Mouse (Mus musculus) adrenal gland, postnatal 4 days (tissue): ENCODE data around the gene Aim2. TPM values are rescaled to one million over a fixed set of nuclear protein-coding genes. Genes with fewer than 3 reads are reported as not detected.

Source experiments
- DNase-seq, 2 experiments: peaks; one replicate each; pipeline ENCODE4 v3.0.0; 2021 to 2022; ENCODE audit warnings: low spot score in 2 of 2, mixed read lengths in 2 of 2
- total RNA-seq, 2 experiments: library from RNA; stranded (reverse); gene quantifications; 2 replicates each; pipeline ENCODE4 v1.2.3; 2021

The Aim2 gene
- total RNA-seq, 2 experiments from 2014 or later = 2.3 to 2.7 TPM

DNA sequence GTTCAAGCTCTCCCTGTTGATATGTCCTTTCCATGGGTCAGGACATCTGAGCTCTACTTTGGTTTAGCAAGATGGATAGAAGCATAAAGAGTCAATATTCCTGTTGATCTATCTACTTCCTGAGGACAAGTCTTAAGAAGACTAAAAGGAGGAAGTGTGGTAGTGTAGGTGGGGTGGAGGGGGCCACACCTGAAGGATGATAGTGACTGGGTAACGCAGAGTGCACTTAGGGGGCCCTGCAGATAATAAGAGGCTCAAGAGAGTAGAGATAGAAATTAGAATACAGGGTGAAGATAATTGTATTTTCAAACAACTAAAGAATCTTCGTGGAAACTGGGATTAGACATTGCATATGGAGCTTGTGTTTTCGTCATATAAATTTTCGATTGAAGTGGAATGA lies 5.6 kb upstream of the Aim2 start:
- DNase-seq = no peak

GRCm38 (mm10) chr1:173348527-173348926 lies 2.2 kb upstream of the Aim2 start:
- no peak for DNase-seq

- no peak for DNase-seq
These were observed 1.5 kb upstream of the Aim2 start for GRCm38 (mm10) chr1:173349192-173349591.

- DNase-seq = no peak
These were observed 733 bp upstream of the Aim2 start for GRCm38 (mm10) chr1:173349946-173350345.

GRCm38 (mm10) chr1:173355107-173355846 lies 4.6 kb downstream of the Aim2 start:
- no peak for DNase-seq

- DNase-seq = no peak
These were observed 6.0 kb downstream of the Aim2 start for GRCm38 (mm10) chr1:173356699-173357098.

DNA sequence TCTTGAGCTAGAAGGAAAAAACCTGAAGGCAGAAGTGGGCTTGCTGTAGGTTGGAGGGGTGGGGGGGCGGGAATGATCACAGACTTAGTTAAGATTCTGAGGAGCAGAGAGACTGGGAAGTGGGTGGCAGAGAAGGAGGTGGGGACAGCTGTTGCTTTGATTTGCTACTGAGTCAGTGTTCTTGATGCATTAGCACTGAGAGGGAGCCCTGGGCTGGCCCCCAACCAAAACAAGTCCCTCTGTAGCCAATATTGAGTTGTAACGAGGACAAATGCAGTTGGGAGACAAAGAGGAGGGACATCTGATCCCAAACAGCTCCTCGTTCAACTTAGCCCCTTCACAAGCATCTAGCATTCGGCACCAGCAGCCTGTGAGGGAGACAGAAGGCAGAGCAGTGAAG lies 7.1 kb downstream of the Aim2 start:
- DNase-seq = no peak

DNA sequence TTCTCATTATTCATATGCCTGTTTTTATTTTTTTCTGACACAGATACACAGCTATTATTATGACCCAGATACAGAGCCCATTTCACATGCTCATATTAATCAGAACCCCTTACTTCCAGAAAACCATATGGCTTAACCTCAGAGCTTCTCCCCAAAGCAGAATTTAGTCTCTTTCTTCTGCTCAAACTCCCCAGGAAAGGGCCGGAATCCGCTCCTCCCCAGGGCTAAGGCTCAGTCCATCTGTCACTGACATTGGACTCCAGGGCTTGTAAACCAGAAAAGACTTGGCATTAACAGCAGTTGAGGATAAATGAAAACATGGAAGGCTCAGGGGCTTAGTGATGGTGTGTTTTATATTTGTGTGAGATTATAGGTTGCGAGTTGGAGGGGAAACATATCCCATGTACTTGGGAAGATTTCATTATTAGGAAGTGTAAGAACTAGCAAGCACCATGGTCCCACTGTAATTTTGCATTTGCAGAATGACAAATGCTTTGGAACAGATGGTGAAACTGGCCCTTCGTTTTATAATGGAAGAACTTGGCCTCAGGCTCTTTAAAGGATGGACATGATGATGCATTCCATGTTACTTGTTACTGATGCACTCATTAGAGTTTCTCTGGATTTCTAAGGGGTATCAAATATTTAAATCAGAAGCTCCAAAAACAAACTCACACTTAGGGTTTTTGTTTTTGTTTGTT lies 9.1 kb downstream of the Aim2 start:
- DNase-seq = no peak

DNA sequence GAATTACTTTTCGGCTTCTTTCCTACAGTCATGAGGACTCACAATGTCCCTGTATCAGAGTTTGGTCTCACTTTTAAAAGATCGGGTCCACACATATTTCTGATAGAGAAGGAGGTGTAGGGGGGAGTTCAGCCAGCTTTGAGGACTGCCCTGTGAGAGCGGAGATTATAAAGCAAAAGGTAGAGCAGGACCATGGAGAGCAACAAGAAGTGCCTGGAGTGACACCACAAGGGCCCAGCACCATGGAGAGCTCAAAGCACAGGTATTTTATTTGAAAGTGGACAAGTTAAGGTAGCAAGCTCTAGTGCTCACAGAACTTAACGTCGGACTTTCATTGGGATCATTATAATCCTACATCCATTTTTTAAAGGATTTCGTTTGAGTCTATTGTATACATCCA lies 11.0 kb downstream of the Aim2 start:
- DNase-seq = no peak

DNA sequence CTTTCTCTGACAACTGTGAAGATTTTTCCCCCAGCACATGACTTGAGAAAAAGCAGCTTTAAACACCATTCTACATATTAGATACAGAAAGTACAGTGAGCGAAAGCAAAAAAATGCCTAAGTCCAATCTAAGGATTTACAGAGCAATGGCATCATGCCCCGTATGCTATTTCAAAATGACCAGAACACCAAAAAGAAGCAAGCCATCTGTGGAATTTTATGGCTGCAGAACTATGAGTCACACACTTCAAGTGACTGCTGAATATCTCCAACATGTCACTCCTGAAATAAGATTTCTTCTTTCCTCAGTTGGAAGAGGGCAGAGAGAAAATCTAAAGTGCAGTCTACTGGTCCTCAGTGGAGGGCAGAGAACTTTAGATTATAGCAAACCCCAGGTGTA lies 12.8 kb downstream of the Aim2 start:
- DNase-seq = no peak

- DNase-seq = no peak
These were observed 13.6 kb downstream of the Aim2 start for GRCm38 (mm10) chr1:173364125-173364800.

DNA sequence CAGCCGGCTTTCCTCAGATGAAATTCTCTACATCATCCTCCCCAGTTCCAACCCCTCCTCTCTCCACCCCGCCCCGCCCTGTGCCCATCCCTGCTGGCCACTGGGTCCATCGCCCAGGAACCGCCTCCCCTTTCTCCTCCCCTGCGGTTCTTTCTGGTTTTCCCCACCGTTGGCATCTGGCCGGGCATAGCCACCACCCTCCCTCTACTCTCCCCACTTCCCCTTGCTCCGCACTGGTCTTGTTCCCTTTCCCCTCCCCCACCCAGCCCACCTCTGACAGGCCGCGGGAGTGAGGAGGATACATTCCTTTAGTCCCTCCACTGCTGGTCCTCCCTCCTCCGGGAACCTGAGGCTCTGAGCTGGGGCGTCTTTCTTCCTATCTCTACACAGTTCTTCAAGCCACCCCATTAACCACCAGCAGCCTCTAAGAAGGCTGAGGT lies 15.3 kb downstream of the Aim2 start:
- no peak for DNase-seq

- no peak for DNase-seq
These were observed 16.1 kb downstream of the Aim2 start for GRCm38 (mm10) chr1:173366701-173367355.

DNA sequence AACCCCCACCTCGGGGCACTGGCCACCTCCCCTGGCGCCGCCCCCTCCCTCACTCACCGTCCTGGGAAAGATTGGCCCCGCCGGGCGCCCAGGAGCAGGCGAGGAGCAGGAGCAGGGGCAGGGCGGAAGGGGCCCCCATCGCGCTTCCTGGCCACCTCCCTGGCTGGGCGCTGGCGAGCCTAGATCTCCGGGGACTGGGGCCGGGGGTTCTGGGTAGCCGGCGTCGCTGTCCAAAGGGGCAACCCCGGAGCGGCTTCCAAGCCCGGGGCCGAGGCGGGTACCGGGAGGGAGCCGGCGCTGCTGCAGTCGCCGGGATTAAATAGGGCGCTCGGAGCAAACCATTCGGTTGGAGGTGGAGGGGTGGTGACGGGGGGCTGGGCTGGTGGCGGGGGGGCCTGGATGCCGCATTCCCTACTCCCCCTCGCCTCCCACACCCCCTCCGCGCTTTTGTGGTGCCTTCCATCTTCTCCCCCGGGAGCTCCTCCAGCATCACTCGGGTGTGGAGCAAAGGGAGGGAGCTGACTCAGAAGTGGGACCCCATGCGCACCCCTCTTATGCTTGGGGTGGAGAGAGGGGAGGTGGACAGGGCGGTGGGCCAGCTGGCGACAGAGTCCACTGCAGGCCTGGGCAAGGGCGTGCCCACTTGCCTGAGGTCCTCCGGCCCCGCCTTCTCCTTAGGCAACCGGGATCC lies 16.8 kb downstream of the Aim2 start, which contains the start of gene Cadm3:
TSS of gene Cadm3 (minus strand) at position 340 of the 691 bp plus-strand sequence.
- no peak for DNase-seq

DNA sequence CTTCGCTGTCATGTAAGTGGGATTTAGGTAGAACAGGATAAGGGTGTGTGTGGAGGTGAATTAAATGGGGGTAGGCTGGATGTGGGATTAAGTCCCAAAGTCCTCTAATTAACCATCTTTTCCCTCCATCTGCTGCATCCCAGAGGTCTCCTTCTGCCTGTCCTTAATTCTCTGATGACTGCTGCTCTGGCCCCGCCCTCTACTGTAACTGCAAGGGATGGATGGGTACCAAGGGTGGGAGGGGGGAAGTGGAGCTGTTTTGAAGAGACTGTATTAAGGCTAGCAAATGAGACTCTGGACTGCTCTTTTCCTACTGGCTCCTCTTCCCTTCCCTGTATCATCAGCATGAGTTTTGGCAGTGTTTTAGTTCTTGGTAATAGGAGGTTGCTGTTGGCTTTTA lies 18.9 kb downstream of the Aim2 start:
- DNase-seq = no peak

DNA sequence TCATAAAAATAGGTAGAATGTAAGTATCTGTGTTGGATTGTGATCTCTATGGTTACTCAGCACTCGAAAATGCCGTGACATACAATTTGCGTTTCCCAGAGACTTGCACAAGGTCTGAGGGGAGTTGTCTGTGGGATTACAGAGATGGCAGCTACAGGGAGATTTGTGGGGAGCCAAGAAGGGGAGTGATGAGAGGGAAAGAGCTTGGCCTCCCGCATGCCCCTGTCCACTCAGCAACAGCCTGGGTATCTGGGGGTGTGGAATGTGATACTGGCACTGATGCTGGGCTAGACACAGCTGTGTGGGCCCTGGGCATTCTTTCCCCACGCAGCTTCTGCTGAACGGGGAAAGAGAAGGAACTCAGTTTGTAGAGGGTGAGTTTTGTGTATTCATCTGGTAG lies 19.8 kb downstream of the Aim2 start:
- no peak for DNase-seq

DNA sequence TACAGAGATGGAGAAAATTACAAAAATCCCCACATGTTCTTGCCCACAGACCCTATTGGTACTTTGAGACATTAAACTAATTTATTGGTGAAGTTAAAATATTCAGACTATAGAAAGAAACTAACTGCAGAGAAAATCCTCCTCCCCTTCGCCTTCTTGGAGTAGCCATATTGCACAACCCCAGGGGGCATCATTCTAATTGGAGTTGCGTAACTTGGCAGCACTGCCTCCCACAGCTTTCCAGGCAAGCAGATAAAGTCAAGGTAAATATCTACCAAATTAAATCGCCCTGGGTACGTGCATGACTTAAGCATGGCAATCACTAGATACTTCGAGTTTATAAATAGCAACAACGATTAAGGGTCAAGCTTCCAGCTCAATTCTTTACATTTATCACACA lies 20.9 kb downstream of the Aim2 start:
- DNase-seq = no peak

DNA sequence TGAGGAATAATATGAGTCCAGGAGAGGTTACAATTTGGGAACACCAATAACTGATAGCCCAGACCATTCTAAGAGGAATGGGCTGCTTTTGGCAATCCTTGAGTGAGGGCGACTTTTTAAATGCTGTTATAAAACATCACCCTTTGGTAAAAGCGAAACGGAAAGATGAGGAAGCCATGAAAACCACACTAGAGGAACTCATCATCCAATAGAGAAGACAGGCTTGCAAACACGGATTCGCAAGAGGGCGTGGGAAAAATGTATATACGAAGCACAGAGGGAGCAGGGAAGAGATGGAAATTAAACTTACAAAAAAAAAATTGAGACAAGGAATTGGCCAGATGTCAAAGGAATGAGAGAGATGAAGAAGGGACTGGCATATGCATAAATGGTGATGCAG lies 23.3 kb downstream of the Aim2 start:
- DNase-seq = no peak

- DNase-seq = peak in 1 of 2 experiments; percentile 20
These were observed 26.9 kb downstream of the Aim2 start for GRCm38 (mm10) chr1:173377380-173378112.

- no peak for DNase-seq
These were observed 30.8 kb downstream of the Aim2 start for GRCm38 (mm10) chr1:173381436-173381835.
